Mouse (Mus musculus): ENCODE measurements around the gene Acsl6. TPM values are rescaled to one million over a fixed set of nuclear protein-coding genes. Genes with fewer than 3 reads are reported as not detected.

Gene Acsl6
- polyA plus RNA-seq, 1 experiment from 2014 or later, result 0.75 TPM

DNA sequence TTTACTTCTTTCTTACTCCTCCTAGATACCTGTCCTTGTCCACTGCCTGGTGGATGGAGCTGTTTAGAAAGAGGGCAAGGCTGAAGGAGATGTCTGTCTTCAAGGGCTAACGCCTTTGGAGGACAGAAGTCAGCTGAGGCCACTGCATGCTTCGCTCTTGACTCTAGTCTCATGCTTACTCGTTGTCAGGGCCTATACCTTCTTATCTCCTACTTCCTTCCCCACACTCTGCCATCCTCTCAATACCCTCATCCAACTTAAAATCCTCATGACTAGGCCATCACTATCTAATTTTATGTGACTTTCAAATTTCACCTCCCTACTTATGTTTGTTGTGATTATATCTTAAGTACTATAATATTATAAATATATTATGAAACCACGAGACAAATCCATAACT lies 101.3 kb downstream of the Acsl6 start:
- no peaks in the 10 kb centered on the region for H3K36me3 ChIP-seq (ENCODE audit: insufficient read depth, low read length)
- ATAC-seq (replicated peaks; ENCODE audit: low FRiP score, low read depth), result no peak

GRCm38 (mm10) chr11:54406930-54407546 lies 103.4 kb downstream of the Acsl6 start:
- Histone ChIP-seq H3K4me3 (replicated peaks; ENCODE audit: low read depth, low read length) (no peak overlapping the region), H3K9ac (ENCODE audit: low read depth, low read length) (no peak overlapping the region), H3K9me3 (replicated peaks; ENCODE audit: low read length) (no peaks in the 10 kb centered on the region), H3K36me3 (ENCODE audit: insufficient read depth, low read length) (no peaks in the 10 kb centered on the region), H3K4me1 (replicated peaks; ENCODE audit: insufficient read depth, low read length) (no peaks in the 10 kb centered on the region), H3K27me3 (ENCODE audit: insufficient read depth, low read length) (no peaks in the 10 kb centered on the region), H3K27ac (no peak overlapping the region), H3K4me2 (ENCODE audit: low read length) (no peak overlapping the region)
- DNase-seq (ENCODE audit: low spot score) (no peak), ATAC-seq (replicated peaks; ENCODE audit: low FRiP score, low read depth) (no peak)
- WGBS, result 88% methylated on average over 4 of the region's 4 CpGs
- no peak for TF ChIP-seq CTCF (IDR thresholded peaks at IDR 0.05; ENCODE audit: low read depth)

More for the DNA sequence above, 101.3 kb downstream of the Acsl6 start:
- H3K4me1 ChIP-seq (replicated peaks; ENCODE audit: insufficient read depth, low read length), result no peaks in the 10 kb centered on the region
- WGBS, result 81% methylated on average over 4 of the region's 4 CpGs
- H3K4me2 ChIP-seq (ENCODE audit: low read length), result no peak overlapping the region
- H3K9me3 ChIP-seq (replicated peaks; ENCODE audit: low read length), result no peaks in the 10 kb centered on the region
- H3K9ac ChIP-seq (ENCODE audit: low read depth, low read length), result no peak overlapping the region
- no peaks in the 10 kb centered on the region for H3K27me3 ChIP-seq (ENCODE audit: insufficient read depth, low read length)
- no peak for DNase-seq (ENCODE audit: low spot score)
- no peak overlapping the region for H3K4me3 ChIP-seq (replicated peaks; ENCODE audit: low read depth, low read length)
- H3K27ac ChIP-seq, result no peak overlapping the region
- no peak for TF ChIP-seq CTCF (IDR thresholded peaks at IDR 0.05; ENCODE audit: low read depth)

GRCm38 (mm10) chr11:54410612-54411011 lies 107.0 kb downstream of the Acsl6 start:
- Histone ChIP-seq H3K9ac (ENCODE audit: low read depth, low read length) (no peak overlapping the region), H3K27me3 (ENCODE audit: insufficient read depth, low read length) (no peaks in the 10 kb centered on the region), H3K4me2 (ENCODE audit: low read length) (no peak overlapping the region), H3K9me3 (replicated peaks; ENCODE audit: low read length) (no peaks in the 10 kb centered on the region), H3K36me3 (ENCODE audit: insufficient read depth, low read length) (no peaks in the 10 kb centered on the region), H3K4me1 (replicated peaks; ENCODE audit: insufficient read depth, low read length) (no peaks in the 10 kb centered on the region), H3K27ac (no peak overlapping the region), H3K4me3 (replicated peaks; ENCODE audit: low read depth, low read length) (no peak overlapping the region)
- ATAC-seq (replicated peaks; ENCODE audit: low FRiP score, low read depth) (no peak), DNase-seq (ENCODE audit: low spot score) (no peak)
- peak; percentile 33; the same call in 1 of the 2 replicates for TF ChIP-seq CTCF (IDR thresholded peaks at IDR 0.05; ENCODE audit: low read depth)

DNA sequence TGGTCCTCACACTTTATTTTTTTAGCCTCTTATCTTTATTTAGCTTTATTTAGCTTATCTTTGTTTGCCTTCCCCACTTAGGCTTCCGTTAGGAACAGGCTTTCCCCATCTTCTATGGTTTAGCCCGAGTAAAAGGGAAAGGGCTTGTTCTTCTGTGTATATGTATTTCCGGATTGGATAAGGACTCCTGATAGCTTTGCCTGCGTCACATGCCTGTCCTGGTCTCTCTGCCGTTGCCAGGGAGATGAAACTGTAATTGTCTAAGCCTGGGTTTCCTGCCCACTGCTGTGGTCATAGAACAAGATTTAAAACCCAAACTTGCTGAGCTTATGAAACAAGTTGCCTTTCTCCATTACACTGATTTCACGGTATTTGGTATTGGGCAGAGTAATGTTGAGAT lies 109.4 kb downstream of the Acsl6 start:
- Histone ChIP-seq H3K9ac (ENCODE audit: low read depth, low read length) (no peak overlapping the region), H3K27me3 (ENCODE audit: insufficient read depth, low read length) (no peaks in the 10 kb centered on the region), H3K4me2 (ENCODE audit: low read length) (no peak overlapping the region), H3K4me3 (replicated peaks; ENCODE audit: low read depth, low read length) (no peak overlapping the region), H3K36me3 (ENCODE audit: insufficient read depth, low read length) (no peaks in the 10 kb centered on the region), H3K9me3 (replicated peaks; ENCODE audit: low read length) (no peaks in the 10 kb centered on the region), H3K27ac (no peak overlapping the region), H3K4me1 (replicated peaks; ENCODE audit: insufficient read depth, low read length) (no peaks in the 10 kb centered on the region)
- no peak for TF ChIP-seq CTCF (IDR thresholded peaks at IDR 0.05; ENCODE audit: low read depth)
- WGBS, result 40% methylated on average over 6 of the region's 6 CpGs
- no peak for ATAC-seq (replicated peaks; ENCODE audit: low FRiP score, low read depth)
- peak; percentile 60 for DNase-seq (ENCODE audit: low spot score)

Other genes starting within 250 kb of the Acsl6 start
- gene Pdlim4, start 234.8 kb upstream of the Acsl6 start, polyA plus RNA-seq (2015; fragmentation: Nextera tagmentation; extraction: Ambion mirVana), result 47.5 and 52.9 TPM in 2 replicates
- gene P4ha2, start 203.7 kb upstream of the Acsl6 start, polyA plus RNA-seq (2015; fragmentation: Nextera tagmentation; extraction: Ambion mirVana), result 11.2 and 13.9 TPM in 2 replicates
- not detected in 2 replicates for gene Csf2, start 54.1 kb upstream of the Acsl6 start, polyA plus RNA-seq (2015; fragmentation: Nextera tagmentation; extraction: Ambion mirVana)
- gene Il3, start 36.5 kb upstream of the Acsl6 start, polyA plus RNA-seq (2015; fragmentation: Nextera tagmentation; extraction: Ambion mirVana), result not detected in 2 replicates
- gene Meikin, start 66.9 kb downstream of the Acsl6 start, polyA plus RNA-seq (2015; fragmentation: Nextera tagmentation; extraction: Ambion mirVana), result not detected in 2 replicates
- 8.0 and 8.3 TPM in 2 replicates for gene Fnip1, start 134.4 kb downstream of the Acsl6 start, polyA plus RNA-seq (2015; fragmentation: Nextera tagmentation; extraction: Ambion mirVana)
- gene Rapgef6, start 219.0 kb downstream of the Acsl6 start, polyA plus RNA-seq (2015; fragmentation: Nextera tagmentation; extraction: Ambion mirVana), result 20.3 and 20.9 TPM in 2 replicates

Data from kidney, postnatal 0 days (tissue).